Mouse (Mus musculus): ENCODE results near the gene Abraxas1. TPM values are rescaled to one million over a fixed set of nuclear protein-coding genes. Genes with fewer than 3 reads are reported as not detected.

Abraxas1 gene
- polyA plus RNA-seq, 1 experiment from 2014 or later = 22.2 TPM

GRCm38 (mm10) chr5:100856552-100856951 lies 35.8 kb upstream of the Abraxas1 start:
- 92% methylated on average over 3 of the region's 3 CpGs for WGBS (ENCODE audit: insufficient replicate concordance)
- Histone ChIP-seq H3K9me3 (replicated peaks; ENCODE audit: control insufficient read depth, low read length) (no peaks in the 10 kb centered on the region), H3K9ac (ENCODE audit: low read depth, low read length) (no peak overlapping the region), H3K27me3 (ENCODE audit: control insufficient read depth, insufficient read depth, low read length) (no peaks in the 10 kb centered on the region), H3K4me1 (ENCODE audit: control insufficient read depth, insufficient read depth, low read length) (peaks cover 16% of the 10 kb centered on the region), H3K36me3 (ENCODE audit: control insufficient read depth, insufficient read depth, low read length) (no peaks in the 10 kb centered on the region), H3K4me3 (ENCODE audit: low read depth, low read length) (no peak overlapping the region), H3K27ac (ENCODE audit: low read depth, low read length) (no peak overlapping the region), H3K4me2 (no peak overlapping the region)
- ATAC-seq (replicated peaks; ENCODE audit: insufficient number of reproducible peaks, low FRiP score, low TSS enrichment) = no peak

GRCm38 (mm10) chr5:100853963-100854362 lies 33.2 kb upstream of the Abraxas1 start:
- Histone ChIP-seq H3K36me3 (ENCODE audit: control insufficient read depth, insufficient read depth, low read length) (no peaks in the 10 kb centered on the region), H3K4me1 (ENCODE audit: control insufficient read depth, insufficient read depth, low read length) (no peaks in the 10 kb centered on the region), H3K27me3 (ENCODE audit: control insufficient read depth, insufficient read depth, low read length) (no peaks in the 10 kb centered on the region), H3K4me3 (ENCODE audit: low read depth, low read length) (no peak overlapping the region), H3K9ac (ENCODE audit: low read depth, low read length) (no peak overlapping the region), H3K4me2 (no peak overlapping the region), H3K9me3 (replicated peaks; ENCODE audit: control insufficient read depth, low read length) (no peaks in the 10 kb centered on the region), H3K27ac (ENCODE audit: low read depth, low read length) (no peak overlapping the region)
- WGBS (ENCODE audit: insufficient replicate concordance) = 77% methylated on average over 4 of the region's 4 CpGs
- ATAC-seq (replicated peaks; ENCODE audit: insufficient number of reproducible peaks, low FRiP score, low TSS enrichment) = no peak

GRCm38 (mm10) chr5:100847143-100847542 lies 26.4 kb upstream of the Abraxas1 start:
- Histone ChIP-seq H3K4me1 (ENCODE audit: control insufficient read depth, insufficient read depth, low read length) (peaks cover 4% of the 10 kb centered on the region; the same call in 1 of the 2 replicates), H3K9ac (ENCODE audit: low read depth, low read length) (peak overlapping the region; percentile 69; the same call in 1 of the 2 replicates), H3K9me3 (replicated peaks; ENCODE audit: control insufficient read depth, low read length) (no peaks in the 10 kb centered on the region; the same call in 1 of the 2 replicates), H3K4me3 (ENCODE audit: low read depth, low read length) (peak overlapping the region; percentile 60), H3K36me3 (ENCODE audit: control insufficient read depth, insufficient read depth, low read length) (no peaks in the 10 kb centered on the region), H3K27me3 (ENCODE audit: control insufficient read depth, insufficient read depth, low read length) (peaks cover 7% of the 10 kb centered on the region; the same call in 1 of the 2 replicates), H3K4me2 (peak overlapping the region; percentile 79), H3K27ac (ENCODE audit: low read depth, low read length) (no peak overlapping the region)
- WGBS (ENCODE audit: insufficient replicate concordance) = 2% methylated on average over 2 of the region's 2 CpGs
- ATAC-seq (replicated peaks; ENCODE audit: insufficient number of reproducible peaks, low FRiP score, low TSS enrichment) = no peak

- Histone ChIP-seq H3K4me2 (peak overlapping the region; percentile 79), H3K9ac (ENCODE audit: low read depth, low read length) (peak overlapping the region; percentile 69), H3K27me3 (ENCODE audit: control insufficient read depth, insufficient read depth, low read length) (peaks cover 7% of the 10 kb centered on the region; the same call in 1 of the 2 replicates), H3K36me3 (ENCODE audit: control insufficient read depth, insufficient read depth, low read length) (no peaks in the 10 kb centered on the region), H3K27ac (ENCODE audit: low read depth, low read length) (peak overlapping the region; percentile 93), H3K4me1 (ENCODE audit: control insufficient read depth, insufficient read depth, low read length) (peaks cover 4% of the 10 kb centered on the region; the same call in 1 of the 2 replicates), H3K4me3 (ENCODE audit: low read depth, low read length) (peak overlapping the region; percentile 60), H3K9me3 (replicated peaks; ENCODE audit: control insufficient read depth, low read length) (peaks cover 4% of the 10 kb centered on the region; the same call in 1 of the 2 replicates)
- WGBS (ENCODE audit: insufficient replicate concordance) = 1% methylated on average over 22 of the region's 22 CpGs
- 0 out of 2 replicates have a peak, but pooled peaks have one; percentile 3 for ATAC-seq (replicated peaks; ENCODE audit: insufficient number of reproducible peaks, low FRiP score, low TSS enrichment)
These were observed 25.8 kb upstream of the Abraxas1 start for GRCm38 (mm10) chr5:100846599-100846920.

- Histone ChIP-seq H3K9me3 (replicated peaks; ENCODE audit: control insufficient read depth, low read length) (peaks cover 4% of the 10 kb centered on the region; the same call in 1 of the 2 replicates), H3K27ac (ENCODE audit: low read depth, low read length) (peak overlapping the region; percentile 93), H3K4me3 (ENCODE audit: low read depth, low read length) (peak overlapping the region; percentile 60), H3K4me1 (ENCODE audit: control insufficient read depth, insufficient read depth, low read length) (peaks cover 4% of the 10 kb centered on the region; the same call in 1 of the 2 replicates), H3K36me3 (ENCODE audit: control insufficient read depth, insufficient read depth, low read length) (no peaks in the 10 kb centered on the region), H3K4me2 (peak overlapping the region; percentile 79), H3K9ac (ENCODE audit: low read depth, low read length) (peak overlapping the region; percentile 69), H3K27me3 (ENCODE audit: control insufficient read depth, insufficient read depth, low read length) (peaks cover 7% of the 10 kb centered on the region; the same call in 1 of the 2 replicates)
- WGBS (ENCODE audit: insufficient replicate concordance) = under 1% methylated on average over 52 of the region's 52 CpGs
- ATAC-seq (replicated peaks; ENCODE audit: insufficient number of reproducible peaks, low FRiP score, low TSS enrichment) = peak; percentile 84
These were observed 25.3 kb upstream of the Abraxas1 start for GRCm38 (mm10) chr5:100845848-100846598.

GRCm38 (mm10) chr5:100845485-100845847 lies 24.7 kb upstream of the Abraxas1 start, which contains the start of gene Gpat3:
Gene Gpat3, plus strand, starts transcription at chr5:100845713.
- peak; percentile 32; the same call in 1 of the 2 replicates for ATAC-seq (replicated peaks; ENCODE audit: insufficient number of reproducible peaks, low FRiP score, low TSS enrichment)
- Histone ChIP-seq H3K36me3 (ENCODE audit: control insufficient read depth, insufficient read depth, low read length) (no peaks in the 10 kb centered on the region), H3K4me2 (peak within 1 kb of the TSS; percentile 79), H3K27ac (ENCODE audit: low read depth, low read length) (peak within 1 kb of the TSS; percentile 93), H3K4me1 (ENCODE audit: control insufficient read depth, insufficient read depth, low read length) (peaks cover 4% of the 10 kb centered on the region; the same call in 1 of the 2 replicates), H3K9me3 (replicated peaks; ENCODE audit: control insufficient read depth, low read length) (peaks cover 4% of the 10 kb centered on the region; the same call in 1 of the 2 replicates), H3K4me3 (ENCODE audit: low read depth, low read length) (peak within 1 kb of the TSS; percentile 60), H3K27me3 (ENCODE audit: control insufficient read depth, insufficient read depth, low read length) (peaks cover 7% of the 10 kb centered on the region; the same call in 1 of the 2 replicates), H3K9ac (ENCODE audit: low read depth, low read length) (peak within 1 kb of the TSS; percentile 69)
- WGBS (ENCODE audit: insufficient replicate concordance) = 1% methylated on average over 16 of the region's 16 CpGs

GRCm38 (mm10) chr5:100844485-100844884 lies 23.7 kb upstream of the Abraxas1 start:
- H3K4me3 ChIP-seq (ENCODE audit: low read depth, low read length) = peak overlapping the region; percentile 60

GRCm38 (mm10) chr5:100837907-100838306 lies 17.1 kb upstream of the Abraxas1 start:
- H3K36me3 ChIP-seq (ENCODE audit: control insufficient read depth, insufficient read depth, low read length) = no peaks in the 10 kb centered on the region
- H3K9me3 ChIP-seq (replicated peaks; ENCODE audit: control insufficient read depth, low read length) = peaks cover 4% of the 10 kb centered on the region; the same call in 1 of the 2 replicates
- no peaks in the 10 kb centered on the region for H3K27me3 ChIP-seq (ENCODE audit: control insufficient read depth, insufficient read depth, low read length)
- no peak overlapping the region for H3K9ac ChIP-seq (ENCODE audit: low read depth, low read length)
- WGBS (ENCODE audit: insufficient replicate concordance) = 20% methylated on average over 7 of the region's 7 CpGs
- H3K27ac ChIP-seq (ENCODE audit: low read depth, low read length) = 0 out of 2 replicates have a peak overlapping the region, but pooled peaks have one; percentile 15
- no peak overlapping the region for H3K4me3 ChIP-seq (ENCODE audit: low read depth, low read length)
- peaks cover 3% of the 10 kb centered on the region; the same call in 1 of the 2 replicates for H3K4me1 ChIP-seq (ENCODE audit: control insufficient read depth, insufficient read depth, low read length)
- ATAC-seq (replicated peaks; ENCODE audit: insufficient number of reproducible peaks, low FRiP score, low TSS enrichment) = peak; percentile 78
- no peak overlapping the region for H3K4me2 ChIP-seq

More at GRCm38 (mm10) chr5:100844485-100844884, 23.7 kb upstream of the Abraxas1 start:
- Histone ChIP-seq H3K9ac (ENCODE audit: low read depth, low read length) (no peak overlapping the region), H3K27me3 (ENCODE audit: control insufficient read depth, insufficient read depth, low read length) (peaks cover 7% of the 10 kb centered on the region; the same call in 1 of the 2 replicates), H3K27ac (ENCODE audit: low read depth, low read length) (no peak overlapping the region), H3K36me3 (ENCODE audit: control insufficient read depth, insufficient read depth, low read length) (no peaks in the 10 kb centered on the region), H3K9me3 (replicated peaks; ENCODE audit: control insufficient read depth, low read length) (peaks cover 4% of the 10 kb centered on the region; the same call in 1 of the 2 replicates), H3K4me1 (ENCODE audit: control insufficient read depth, insufficient read depth, low read length) (peaks cover 4% of the 10 kb centered on the region; the same call in 1 of the 2 replicates), H3K4me2 (peak overlapping the region; percentile 79)
- WGBS (ENCODE audit: insufficient replicate concordance) = 41% methylated on average over 3 of the region's 3 CpGs
- no peak for ATAC-seq (replicated peaks; ENCODE audit: insufficient number of reproducible peaks, low FRiP score, low TSS enrichment)
